Mouse (Mus musculus) forebrain, embryonic 10.5 days (tissue): ENCODE measurements around the gene Lrrc1. TPM values are rescaled to one million over a fixed set of nuclear protein-coding genes. Genes with fewer than 3 reads are reported as not detected.
A peak's percentile ranks its signal among the peaks of the same experiment; 100 is the strongest.

Experiments used
- DNase-seq: peaks from one replicate; pipeline ENCODE4 v3.0.0-alpha.2; 2017; ENCODE audit warnings: low spot score; ENCODE audit errors: extremely low spot score
- H3K27ac ChIP-seq: fragments of 300-500 bp; sonication (generic); 2 replicates; pipeline ENCODE4 v1.5.1; 2016; ENCODE audit warnings: mild to moderate bottlenecking
- H3K27me3 ChIP-seq: fragments of 300-500 bp; sonication (generic); 2 replicates; pipeline ENCODE4 v1.6.1; 2016; ENCODE audit warnings: mild to moderate bottlenecking; ENCODE audit not compliant: poor library complexity, severe bottlenecking
- H3K36me3 ChIP-seq: fragments of 300-500 bp; sonication (generic); replicated peaks from 2 replicates; pipeline ENCODE4 v1.6.1; 2016; ENCODE audit warnings: mild to moderate bottlenecking, moderate library complexity
- H3K4me1 ChIP-seq: fragments of 300-500 bp; sonication (generic); 2 replicates; pipeline ENCODE4 v1.6.1; 2016
- H3K4me3 ChIP-seq: fragments of 300-500 bp; sonication (generic); 2 replicates; pipeline ENCODE4 v1.5.1; 2016; ENCODE audit warnings: mild to moderate bottlenecking, moderate library complexity
- H3K9me3 ChIP-seq: fragments of 300-500 bp; sonication (generic); 2 replicates; pipeline ENCODE4 v1.6.1; 2016; ENCODE audit warnings: mild to moderate bottlenecking, moderate library complexity
- WGBS: fragments of 180-500 bp; shearing (Covaris S2); methylation state at CpG from one replicate; pipeline ENCODE4 v1.1.7; 2016; 5-methylcytosine and 5-hydroxymethylcytosine counted together
- polyA plus RNA-seq: library from polyadenylated mRNA; unstranded; fragments of >200 nt; fragmentation: Nextera tagmentation; extraction: Ambion mirVana; gene quantifications from 2 replicates; pipeline ENCODE4 v1.2.1, GENCODE M21; 2016

Gene Lrrc1
- polyA plus RNA-seq, 1 experiment from 2014 or later, result 15.9 TPM

DNA sequence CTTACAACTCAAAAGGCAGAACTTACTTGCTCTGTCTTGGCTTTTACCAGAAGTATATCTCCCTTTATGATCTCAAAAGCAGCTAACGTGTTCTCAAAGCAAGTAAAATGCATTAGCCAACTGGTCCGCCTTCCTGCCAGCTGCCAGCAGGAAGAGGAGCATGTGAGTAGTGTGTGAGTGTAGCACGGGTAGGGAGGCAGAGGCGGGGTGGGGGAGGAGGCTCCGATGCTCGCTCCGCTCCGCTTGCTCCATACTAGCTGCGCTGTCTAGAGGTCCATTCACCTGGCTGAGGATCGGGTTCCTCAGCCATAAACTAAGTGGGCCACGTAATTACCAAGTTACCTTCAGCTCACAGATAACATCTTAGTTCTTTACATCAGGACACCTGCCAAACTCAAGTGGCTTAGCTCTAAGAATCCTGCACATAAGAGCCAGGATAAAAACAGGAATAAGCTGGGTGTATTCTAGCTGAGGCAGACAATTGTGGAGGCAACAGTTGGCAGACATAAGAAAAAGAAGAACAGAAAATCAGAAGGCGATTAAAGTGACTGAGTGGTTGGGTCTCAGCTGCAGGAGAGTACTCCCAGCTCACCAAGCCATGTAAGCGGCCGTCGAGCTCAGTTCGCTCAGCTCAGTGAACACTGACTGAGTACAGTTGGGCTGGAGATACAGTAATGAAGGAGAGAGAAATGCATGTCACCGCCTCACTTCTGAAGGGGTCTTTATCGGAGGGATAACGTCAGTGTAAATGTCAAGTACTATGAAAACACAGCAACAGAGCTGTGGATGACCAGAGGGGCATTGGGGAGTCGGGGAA lies 74.7 kb downstream of the Lrrc1 start:
- WGBS, result 71% methylated on average over 20 of the region's 20 CpGs
- Histone ChIP-seq H3K36me3 (peaks cover 38% of the 10 kb centered on the region), H3K4me3 (no peak overlapping the region), H3K27ac (peak overlapping the region; percentile 8; the same call in 1 of the 2 replicates), H3K27me3 (no peaks in the 10 kb centered on the region), H3K9me3 (no peaks in the 10 kb centered on the region), H3K4me1 (peaks cover 27% of the 10 kb centered on the region)
- no peak for DNase-seq

DNA sequence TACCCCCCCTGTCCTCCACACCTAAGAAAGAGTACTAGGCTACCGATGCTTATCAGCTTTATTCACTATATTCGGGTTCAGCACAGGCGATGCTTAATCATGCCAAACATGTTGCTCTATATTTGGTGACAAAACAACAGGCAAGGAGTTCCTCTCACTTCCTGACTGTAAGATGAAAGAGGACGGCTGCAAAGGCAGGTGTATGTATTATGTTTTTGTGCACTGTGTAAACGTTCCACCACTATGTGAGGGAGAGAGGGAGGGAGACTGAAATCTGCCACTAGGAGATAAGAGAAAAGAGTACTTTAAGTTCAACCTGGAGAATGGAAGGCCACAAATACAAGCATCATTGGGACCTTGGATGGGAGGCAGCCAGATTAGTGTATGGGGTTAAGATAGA lies 77.7 kb downstream of the Lrrc1 start:
- H3K9me3 ChIP-seq, result no peaks in the 10 kb centered on the region
- H3K36me3 ChIP-seq, result peaks cover 26% of the 10 kb centered on the region
- peaks cover 36% of the 10 kb centered on the region for H3K4me1 ChIP-seq
- H3K27me3 ChIP-seq, result no peaks in the 10 kb centered on the region
- DNase-seq, result no peak
- H3K27ac ChIP-seq, result no peak overlapping the region
- 88% methylated on average over 5 of the region's 5 CpGs for WGBS
- no peak overlapping the region for H3K4me3 ChIP-seq

DNA sequence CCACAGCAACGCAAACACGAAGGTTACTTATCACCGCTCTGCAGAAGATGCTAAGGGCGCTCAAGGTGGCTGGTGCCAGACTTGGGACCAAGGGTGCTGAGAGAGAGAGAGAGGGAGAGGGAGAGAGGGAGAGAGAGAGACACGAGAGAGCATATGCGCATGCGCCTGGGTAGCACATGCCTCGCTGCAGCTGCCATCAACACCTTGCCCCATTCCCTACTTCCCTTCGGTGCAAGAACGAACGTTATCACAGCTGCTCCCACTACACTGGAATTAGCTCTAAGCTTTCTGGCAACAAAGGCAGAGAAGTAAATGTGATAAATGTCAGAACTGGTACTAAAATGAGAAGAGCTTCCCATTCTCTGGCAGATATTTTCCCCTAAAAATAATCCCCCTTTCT lies 79.3 kb downstream of the Lrrc1 start:
- no peak for DNase-seq
- H3K9me3 ChIP-seq, result no peaks in the 10 kb centered on the region
- H3K27ac ChIP-seq, result no peak overlapping the region
- H3K36me3 ChIP-seq, result peaks cover 31% of the 10 kb centered on the region
- H3K27me3 ChIP-seq, result no peaks in the 10 kb centered on the region
- H3K4me1 ChIP-seq, result peaks cover 37% of the 10 kb centered on the region
- no peak overlapping the region for H3K4me3 ChIP-seq
- WGBS, result 89% methylated on average over 11 of the region's 11 CpGs

DNA sequence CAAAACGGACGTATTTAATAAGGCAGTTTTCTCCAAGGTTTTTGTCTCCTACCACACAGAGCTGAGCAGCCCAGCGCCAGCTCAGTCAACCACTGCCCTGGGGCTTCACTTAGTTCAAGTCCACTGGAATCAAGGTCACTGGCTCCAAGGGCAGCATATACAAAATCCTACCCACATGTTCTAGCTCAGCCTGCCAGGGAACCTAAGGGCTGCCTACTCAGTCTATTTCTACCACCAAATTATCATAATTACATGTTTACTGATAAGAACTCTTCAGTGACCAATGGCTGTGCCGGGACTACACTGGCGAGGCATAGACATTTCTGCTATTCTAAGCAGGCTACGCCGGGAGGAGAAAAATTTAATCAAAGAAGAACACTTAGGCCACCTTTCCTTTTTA lies 80.8 kb downstream of the Lrrc1 start:
- 85% methylated on average over 7 of the region's 7 CpGs for WGBS
- H3K4me1 ChIP-seq, result peaks cover 27% of the 10 kb centered on the region
- H3K27me3 ChIP-seq, result no peaks in the 10 kb centered on the region
- no peak overlapping the region for H3K4me3 ChIP-seq
- no peak overlapping the region for H3K27ac ChIP-seq
- DNase-seq, result no peak
- H3K9me3 ChIP-seq, result no peaks in the 10 kb centered on the region
- H3K36me3 ChIP-seq, result peaks cover 31% of the 10 kb centered on the region

DNA sequence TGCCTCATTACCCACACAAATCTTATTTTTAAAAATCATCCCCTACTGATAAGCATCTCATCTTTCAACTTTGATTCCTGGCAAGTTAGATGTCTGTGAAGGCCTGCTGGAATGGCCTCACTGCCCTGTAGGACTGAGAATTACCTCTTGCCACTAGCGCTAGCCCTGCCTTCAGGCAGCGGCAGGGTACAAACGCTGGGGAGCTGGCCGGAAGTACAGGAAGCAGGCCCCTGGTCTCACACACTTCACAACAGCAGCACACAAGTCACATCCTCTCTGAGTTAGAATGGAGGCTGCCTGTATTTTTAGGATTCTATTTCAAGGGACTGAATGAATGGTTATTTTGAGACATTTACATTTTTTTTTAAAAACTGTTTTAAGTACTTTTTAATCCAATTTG lies 81.5 kb downstream of the Lrrc1 start:
- Histone ChIP-seq H3K27me3 (no peaks in the 10 kb centered on the region), H3K36me3 (peaks cover 30% of the 10 kb centered on the region), H3K4me1 (peaks cover 27% of the 10 kb centered on the region), H3K4me3 (no peak overlapping the region), H3K9me3 (no peaks in the 10 kb centered on the region), H3K27ac (no peak overlapping the region)
- no peak for DNase-seq
- 68% methylated on average over 4 of the region's 4 CpGs for WGBS

DNA sequence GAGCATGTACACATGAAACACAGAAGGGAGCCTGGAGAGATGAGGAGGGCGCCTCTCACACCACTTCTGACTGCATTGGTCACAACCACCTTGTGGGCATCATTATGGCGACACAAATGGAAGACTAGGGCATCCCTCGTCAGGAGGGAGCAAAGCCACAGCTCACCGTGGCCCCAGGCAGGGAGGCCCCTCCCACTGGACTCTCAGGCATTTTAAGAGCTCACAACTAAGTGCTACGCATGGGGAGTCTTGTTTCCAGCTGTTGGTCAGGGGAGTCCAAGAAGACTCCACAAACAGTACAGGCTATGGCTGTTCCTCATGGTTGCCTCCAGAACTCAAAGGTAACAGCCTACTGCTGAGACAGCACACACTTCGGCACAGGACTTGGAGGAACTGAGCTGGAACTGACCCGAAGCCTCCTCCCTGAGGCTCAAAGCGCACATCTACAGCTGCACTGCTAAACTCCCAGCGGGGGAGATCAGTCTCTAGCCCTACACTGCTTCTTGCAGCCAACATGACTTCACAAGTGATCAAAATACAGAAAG lies 83.2 kb downstream of the Lrrc1 start:
- H3K4me3 ChIP-seq, result no peak overlapping the region
- no peak overlapping the region for H3K27ac ChIP-seq
- no peak for DNase-seq
- H3K4me1 ChIP-seq, result peaks cover 31% of the 10 kb centered on the region
- H3K9me3 ChIP-seq, result no peaks in the 10 kb centered on the region
- peaks cover 31% of the 10 kb centered on the region for H3K36me3 ChIP-seq
- WGBS, result 79% methylated on average over 9 of the region's 9 CpGs
- no peaks in the 10 kb centered on the region for H3K27me3 ChIP-seq

DNA sequence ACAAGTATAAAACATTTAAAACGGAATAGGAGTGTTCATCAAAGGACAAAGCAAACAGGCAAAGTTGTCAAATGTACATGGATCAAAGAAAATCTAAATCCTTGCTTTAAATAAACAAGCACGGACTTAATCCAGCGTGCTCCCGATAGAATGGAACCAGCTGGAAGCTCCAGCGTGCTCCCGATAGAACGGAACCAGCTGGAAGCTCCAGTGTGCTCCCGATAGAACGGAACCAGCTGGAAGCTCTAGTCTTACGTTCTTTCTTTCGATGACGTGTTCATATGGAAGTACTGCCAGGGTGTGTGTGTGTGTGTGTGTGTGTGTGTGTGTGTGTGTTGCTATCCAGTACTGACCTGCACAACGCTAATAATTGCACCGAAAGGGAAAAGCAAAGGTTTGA lies 84.3 kb downstream of the Lrrc1 start:
- Histone ChIP-seq H3K9me3 (no peaks in the 10 kb centered on the region), H3K4me1 (peaks cover 40% of the 10 kb centered on the region), H3K27me3 (no peaks in the 10 kb centered on the region), H3K4me3 (no peak overlapping the region), H3K36me3 (peaks cover 33% of the 10 kb centered on the region), H3K27ac (no peak overlapping the region)
- 93% methylated on average over 14 of the region's 14 CpGs for WGBS
- DNase-seq, result no peak

DNA sequence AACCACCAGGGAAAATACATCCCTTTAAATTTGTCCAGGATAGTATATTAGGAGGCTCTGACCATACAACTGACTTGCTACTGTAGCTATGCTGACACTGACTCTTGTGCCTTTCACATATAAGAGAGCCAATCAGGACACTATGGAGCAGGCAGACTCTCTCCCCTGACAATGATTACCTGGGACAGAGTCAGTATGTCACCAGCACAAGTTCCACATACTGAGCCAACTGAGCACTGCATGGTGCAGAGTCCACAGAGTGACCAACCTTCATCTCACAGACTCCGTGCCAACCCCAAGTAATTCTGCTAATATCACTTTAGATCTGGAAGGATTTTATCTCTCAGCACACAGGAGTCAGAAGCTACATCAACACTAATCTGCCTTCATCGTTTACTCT lies 85.3 kb downstream of the Lrrc1 start:
- Histone ChIP-seq H3K9me3 (no peaks in the 10 kb centered on the region), H3K4me3 (no peak overlapping the region), H3K36me3 (peaks cover 41% of the 10 kb centered on the region), H3K27ac (no peak overlapping the region), H3K4me1 (peaks cover 35% of the 10 kb centered on the region), H3K27me3 (no peaks in the 10 kb centered on the region)
- DNase-seq, result no peak
- WGBS, result 90% methylated on average over 2 of the region's 2 CpGs

DNA sequence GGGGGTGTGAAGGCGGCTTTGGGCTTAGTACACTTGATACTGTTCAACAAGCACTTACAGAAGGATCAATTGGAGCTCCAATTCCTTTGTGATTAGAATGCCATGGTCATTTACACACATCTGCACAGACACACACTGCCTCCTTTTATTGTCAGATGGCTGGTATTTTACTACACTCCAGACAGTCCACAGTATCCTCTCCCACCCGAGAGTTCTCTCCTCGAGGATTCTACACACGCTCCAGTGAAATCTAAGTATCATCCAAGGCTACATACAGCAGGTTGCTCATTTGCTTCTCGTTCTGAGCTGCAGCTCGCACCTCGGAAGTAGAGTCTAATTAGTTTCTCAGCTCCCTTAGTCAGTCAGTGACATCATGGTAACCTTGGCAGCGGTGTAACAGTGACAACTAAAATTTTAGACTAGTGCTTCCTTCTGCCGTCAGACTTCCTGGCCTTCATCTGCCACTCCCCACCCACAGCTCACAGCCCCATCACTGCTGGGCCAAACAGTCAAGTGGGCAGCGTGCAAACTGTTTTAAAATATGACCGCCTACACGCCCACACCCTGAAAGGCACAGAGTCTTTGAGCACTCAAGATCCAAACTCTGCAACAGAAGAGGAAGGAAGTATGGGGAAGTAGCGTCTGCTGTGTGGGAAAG lies 88.4 kb downstream of the Lrrc1 start:
- WGBS, result 86% methylated on average over 13 of the region's 13 CpGs
- peaks cover 40% of the 10 kb centered on the region for H3K4me1 ChIP-seq
- H3K27me3 ChIP-seq, result no peaks in the 10 kb centered on the region
- DNase-seq, result no peak
- peaks cover 62% of the 10 kb centered on the region for H3K36me3 ChIP-seq
- no peak overlapping the region for H3K27ac ChIP-seq
- H3K4me3 ChIP-seq, result no peak overlapping the region
- no peaks in the 10 kb centered on the region for H3K9me3 ChIP-seq

DNA sequence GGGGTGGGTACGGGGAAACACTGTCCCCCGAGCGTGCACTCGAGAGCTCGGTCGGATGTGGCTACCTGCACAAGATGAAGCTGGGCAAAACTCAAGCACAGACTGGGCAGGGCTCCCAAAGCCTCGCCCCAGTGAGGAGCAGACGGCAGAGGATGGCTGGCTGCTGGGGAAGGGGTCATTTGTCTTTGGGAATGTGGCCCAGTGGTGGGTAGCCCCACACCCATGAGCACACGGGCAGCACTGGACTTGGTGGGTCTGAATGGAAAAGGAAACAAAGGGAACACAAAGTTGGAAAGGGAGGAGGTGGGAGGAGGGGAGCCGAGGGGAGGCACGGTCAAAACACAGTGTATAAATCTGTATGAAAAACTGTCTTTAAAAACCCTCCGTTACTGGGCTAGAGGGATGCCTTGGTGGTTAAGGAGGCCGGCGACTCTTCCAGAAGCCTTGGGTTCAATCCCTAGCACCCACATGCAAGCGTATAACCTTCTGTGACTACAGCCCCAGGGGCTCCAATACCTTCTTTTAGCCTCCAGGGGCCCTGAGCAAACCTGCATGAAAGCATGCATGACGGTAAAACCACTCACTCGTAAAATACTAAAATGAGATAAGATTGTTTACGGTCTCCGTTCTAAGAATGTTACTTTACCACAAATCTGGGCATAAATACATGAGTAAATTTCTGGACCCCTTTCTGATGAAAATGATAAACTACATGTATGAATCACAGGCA lies 89.1 kb downstream of the Lrrc1 start:
- WGBS, result 82% methylated on average over 19 of the region's 19 CpGs
- H3K27ac ChIP-seq, result peak overlapping the region; percentile 71
- H3K9me3 ChIP-seq, result no peaks in the 10 kb centered on the region
- DNase-seq, result no peak
- H3K27me3 ChIP-seq, result no peaks in the 10 kb centered on the region
- H3K4me3 ChIP-seq, result no peak overlapping the region
- H3K36me3 ChIP-seq, result peaks cover 65% of the 10 kb centered on the region
- H3K4me1 ChIP-seq, result peaks cover 40% of the 10 kb centered on the region

DNA sequence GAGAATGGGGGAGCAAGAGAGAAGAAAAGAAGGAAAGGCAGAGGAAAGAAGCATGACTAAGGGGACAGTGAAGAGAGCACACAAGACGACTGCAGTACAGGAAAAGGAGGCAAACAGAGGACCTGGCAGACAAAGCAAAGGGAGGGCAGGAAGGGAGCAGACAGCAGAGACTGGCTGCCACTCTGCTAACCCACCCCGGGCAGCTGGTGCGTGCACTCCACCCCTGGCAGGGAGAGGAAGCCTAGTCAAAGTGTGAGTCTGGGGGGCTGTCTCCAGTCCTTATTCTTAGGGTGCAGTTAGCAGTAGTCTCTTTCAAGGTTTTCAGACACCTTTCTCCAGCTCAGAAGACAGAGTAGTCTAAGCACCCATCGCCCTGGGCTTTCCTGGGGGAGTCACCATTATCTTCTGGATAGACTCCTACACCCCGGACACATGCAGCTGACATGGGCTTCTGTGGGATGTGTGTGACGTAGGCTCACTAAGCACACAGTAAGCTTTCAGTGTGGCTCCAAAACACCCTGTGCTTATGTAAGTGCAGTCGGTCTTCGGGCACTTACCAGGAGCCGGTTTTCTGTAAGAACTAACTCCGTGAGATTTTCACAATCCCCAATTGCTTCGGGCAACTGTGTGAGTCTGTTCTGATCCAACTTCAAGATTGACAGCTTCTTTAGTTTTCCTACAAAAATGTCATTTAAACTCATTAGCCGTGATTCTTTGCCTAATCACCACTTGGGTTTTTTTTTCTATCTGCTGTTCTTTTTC lies 92.4 kb downstream of the Lrrc1 start:
- Histone ChIP-seq H3K27ac (peak overlapping the region; percentile 60), H3K27me3 (no peaks in the 10 kb centered on the region), H3K36me3 (peaks cover 74% of the 10 kb centered on the region), H3K4me3 (no peak overlapping the region), H3K4me1 (peaks cover 40% of the 10 kb centered on the region), H3K9me3 (no peaks in the 10 kb centered on the region)
- no peak for DNase-seq
- 72% methylated on average over 12 of the region's 12 CpGs for WGBS

DNA sequence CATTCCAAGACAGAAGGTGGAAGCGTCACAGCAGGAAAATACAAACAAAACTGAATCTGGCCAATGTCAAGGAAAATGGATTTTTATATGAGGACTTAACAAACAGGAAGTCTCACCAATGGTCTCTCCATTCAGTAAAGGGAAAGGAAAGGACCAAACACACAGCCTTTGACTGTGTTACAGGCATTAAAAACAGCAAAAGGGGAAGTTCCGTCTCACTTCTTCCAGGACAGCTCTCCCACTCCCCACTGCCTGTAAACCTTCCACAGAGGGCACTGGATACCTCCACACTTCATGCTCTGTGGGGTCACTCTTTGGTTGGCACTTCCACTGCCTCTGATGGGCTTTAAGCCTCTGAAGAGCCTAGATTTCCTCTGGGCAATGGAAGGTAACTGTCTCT lies 94.2 kb downstream of the Lrrc1 start:
- WGBS, result 93% methylated on average over 2 of the region's 2 CpGs
- DNase-seq, result no peak
- peaks cover 64% of the 10 kb centered on the region for H3K36me3 ChIP-seq

More for the DNA sequence above, 94.2 kb downstream of the Lrrc1 start:
- no peaks in the 10 kb centered on the region for H3K27me3 ChIP-seq
- H3K9me3 ChIP-seq, result no peaks in the 10 kb centered on the region
- H3K4me3 ChIP-seq, result no peak overlapping the region
- H3K27ac ChIP-seq, result no peak overlapping the region
- peaks cover 25% of the 10 kb centered on the region for H3K4me1 ChIP-seq
